Mouse (Mus musculus) ovary, postnatal 14 days (tissue): Measurements from ENCODE around the gene Setx.

Experiments used
- DNase-seq: peaks from one replicate; pipeline ENCODE4 v3.0.0; 2022; ENCODE audit warnings: low spot score

Setx gene

DNA sequence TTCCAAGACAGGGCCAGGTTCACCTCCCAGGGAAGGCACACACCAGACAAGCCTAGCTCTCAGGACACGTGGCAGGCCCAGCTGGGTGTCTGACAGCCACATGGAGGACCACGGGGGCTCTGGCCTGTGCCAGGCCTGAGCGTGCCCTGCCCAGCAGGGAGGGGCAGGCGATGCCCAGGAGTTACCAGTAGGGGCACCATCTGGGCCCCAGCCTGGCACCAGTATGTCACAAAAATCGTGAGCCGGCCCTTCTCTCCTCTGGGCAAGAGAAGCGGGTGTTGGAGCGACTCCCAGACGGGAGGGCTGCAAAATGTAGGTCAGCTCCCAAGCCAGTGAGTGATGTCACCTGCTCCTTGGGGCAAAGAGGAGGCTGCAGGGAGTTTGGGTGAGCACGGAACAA lies 93.9 kb downstream of the Setx start:
- DNase-seq: no peak

DNA sequence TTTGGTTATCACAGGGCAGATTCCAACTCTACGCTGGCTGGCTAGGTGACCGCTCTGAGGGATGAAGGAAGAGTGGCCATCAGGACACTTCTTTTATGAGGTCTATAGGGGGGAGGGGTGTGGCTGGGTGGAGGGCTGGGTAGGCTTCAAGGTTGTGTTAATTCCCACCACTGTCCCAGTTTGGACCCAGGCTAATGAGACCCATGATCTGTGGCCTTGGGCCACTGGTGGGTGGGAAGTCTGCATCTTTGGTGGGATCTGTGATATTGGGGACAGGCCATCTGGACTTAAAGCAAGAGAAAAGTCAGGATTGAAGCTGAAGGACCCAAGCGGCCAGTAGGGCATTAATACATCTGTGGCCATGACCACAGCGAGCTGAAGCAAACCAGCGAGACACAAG lies 94.8 kb downstream of the Setx start:
- DNase-seq: no peak

GRCm38 (mm10) chr2:29222302-29222701 lies 98.3 kb downstream of the Setx start:
- DNase-seq: no peak

- DNase-seq: no peak
These were observed 99.7 kb downstream of the Setx start for GRCm38 (mm10) chr2:29223591-29224262.

DNA sequence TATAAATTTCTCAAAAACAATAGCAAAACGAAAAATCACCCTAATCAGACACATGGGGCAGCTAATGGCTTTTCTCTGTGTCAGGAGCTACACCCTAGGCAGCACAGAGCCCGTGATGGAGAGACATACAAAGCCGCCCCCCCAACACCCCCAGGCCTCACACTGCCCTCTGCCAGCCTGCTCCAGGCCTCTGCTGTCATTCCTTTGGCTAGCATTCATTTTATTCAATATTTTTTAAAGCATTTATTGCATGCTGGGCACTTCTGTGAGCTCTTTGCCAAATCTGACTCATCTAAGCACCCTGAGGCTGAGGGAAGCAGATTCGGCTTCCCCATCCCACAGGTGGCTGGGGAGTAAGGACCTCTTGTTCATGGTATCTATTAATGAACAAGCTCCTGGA lies 102.7 kb downstream of the Setx start:
- DNase-seq: no peak

- DNase-seq: no peak
These were observed 106.3 kb downstream of the Setx start for GRCm38 (mm10) chr2:29230191-29230835.
